Mouse (Mus musculus): ENCODE data around the gene Tspan11.

The Tspan11 gene

GRCm38 (mm10) chr6:127924750-127925149 lies 37.4 kb downstream of the Tspan11 start:
- Histone ChIP-seq H3K4me3 (replicated peaks; ENCODE audit: low read length) (no peak overlapping the region), H3K36me3 (ENCODE audit: insufficient read depth, low read length) (no peaks in the 10 kb centered on the region), H3K27me3 (ENCODE audit: insufficient read depth, low read length) (peaks cover 35% of the 10 kb centered on the region), H3K9me3 (ENCODE audit: low read length) (no peaks in the 10 kb centered on the region), H3K4me1 (replicated peaks; ENCODE audit: low read depth, low read length) (no peaks in the 10 kb centered on the region)
- no peak for TF ChIP-seq POU5F1 (IDR thresholded peaks at IDR 0.05; ENCODE audit: borderline replicate concordance, low read length)
- TF ChIP-seq NANOG (IDR thresholded peaks at IDR 0.05; ENCODE audit: borderline replicate concordance, low read length): no peak
- TF ChIP-seq CTCF (conservative IDR thresholded peaks at IDR 0.05; ENCODE audit: low read length): no peak

GRCm38 (mm10) chr6:127925915-127926314 lies 38.5 kb downstream of the Tspan11 start:
- TF ChIP-seq CTCF (conservative IDR thresholded peaks at IDR 0.05; ENCODE audit: low read length): no peak
- TF ChIP-seq NANOG (IDR thresholded peaks at IDR 0.05; ENCODE audit: borderline replicate concordance, low read length): no peak
- TF ChIP-seq POU5F1 (IDR thresholded peaks at IDR 0.05; ENCODE audit: borderline replicate concordance, low read length): no peak
- Histone ChIP-seq H3K4me1 (replicated peaks; ENCODE audit: low read depth, low read length) (no peaks in the 10 kb centered on the region), H3K9me3 (ENCODE audit: low read length) (no peaks in the 10 kb centered on the region), H3K36me3 (ENCODE audit: insufficient read depth, low read length) (no peaks in the 10 kb centered on the region), H3K27me3 (ENCODE audit: insufficient read depth, low read length) (peaks cover 35% of the 10 kb centered on the region), H3K4me3 (replicated peaks; ENCODE audit: low read length) (no peak overlapping the region)

- Histone ChIP-seq H3K4me1 (replicated peaks; ENCODE audit: low read depth, low read length) (no peaks in the 10 kb centered on the region), H3K36me3 (ENCODE audit: insufficient read depth, low read length) (no peaks in the 10 kb centered on the region), H3K4me3 (replicated peaks; ENCODE audit: low read length) (no peak overlapping the region), H3K27me3 (ENCODE audit: insufficient read depth, low read length) (peaks cover 23% of the 10 kb centered on the region), H3K9me3 (ENCODE audit: low read length) (peaks cover 2% of the 10 kb centered on the region; the same call in 1 of the 2 replicates)
- TF ChIP-seq POU5F1 (IDR thresholded peaks at IDR 0.05; ENCODE audit: borderline replicate concordance, low read length) (no peak), CTCF (conservative IDR thresholded peaks at IDR 0.05; ENCODE audit: low read length) (no peak), NANOG (IDR thresholded peaks at IDR 0.05; ENCODE audit: borderline replicate concordance, low read length) (no peak)
These were observed 41.3 kb downstream of the Tspan11 start for GRCm38 (mm10) chr6:127928682-127929081.

GRCm38 (mm10) chr6:127932697-127933096 lies 45.3 kb downstream of the Tspan11 start:
- no peak overlapping the region for H3K4me3 ChIP-seq (replicated peaks; ENCODE audit: low read length)
- H3K4me1 ChIP-seq (replicated peaks; ENCODE audit: low read depth, low read length): no peaks in the 10 kb centered on the region
- H3K9me3 ChIP-seq (ENCODE audit: low read length): peaks cover 23% of the 10 kb centered on the region
- TF ChIP-seq POU5F1 (IDR thresholded peaks at IDR 0.05; ENCODE audit: borderline replicate concordance, low read length) (no peak), NANOG (IDR thresholded peaks at IDR 0.05; ENCODE audit: borderline replicate concordance, low read length) (no peak), CTCF (conservative IDR thresholded peaks at IDR 0.05; ENCODE audit: low read length) (no peak)
- peaks cover 9% of the 10 kb centered on the region; the same call in 1 of the 2 replicates for H3K27me3 ChIP-seq (ENCODE audit: insufficient read depth, low read length)
- H3K36me3 ChIP-seq (ENCODE audit: insufficient read depth, low read length): no peaks in the 10 kb centered on the region

- H3K4me1 ChIP-seq (replicated peaks; ENCODE audit: low read depth, low read length): no peaks in the 10 kb centered on the region
- H3K36me3 ChIP-seq (ENCODE audit: insufficient read depth, low read length): no peaks in the 10 kb centered on the region
- no peak overlapping the region for H3K4me3 ChIP-seq (replicated peaks; ENCODE audit: low read length)
- TF ChIP-seq POU5F1 (IDR thresholded peaks at IDR 0.05; ENCODE audit: borderline replicate concordance, low read length) (no peak), NANOG (IDR thresholded peaks at IDR 0.05; ENCODE audit: borderline replicate concordance, low read length) (no peak), CTCF (conservative IDR thresholded peaks at IDR 0.05; ENCODE audit: low read length) (no peak)
- H3K9me3 ChIP-seq (ENCODE audit: low read length): peaks cover 23% of the 10 kb centered on the region
- H3K27me3 ChIP-seq (ENCODE audit: insufficient read depth, low read length): peaks cover 13% of the 10 kb centered on the region; the same call in 1 of the 2 replicates
These were observed 46.5 kb downstream of the Tspan11 start for GRCm38 (mm10) chr6:127933841-127934240.

- peaks cover 13% of the 10 kb centered on the region; the same call in 1 of the 2 replicates for H3K27me3 ChIP-seq (ENCODE audit: insufficient read depth, low read length)
- H3K4me1 ChIP-seq (replicated peaks; ENCODE audit: low read depth, low read length): no peaks in the 10 kb centered on the region
- H3K4me3 ChIP-seq (replicated peaks; ENCODE audit: low read length): no peak overlapping the region
- peaks cover 23% of the 10 kb centered on the region for H3K9me3 ChIP-seq (ENCODE audit: low read length)
- no peaks in the 10 kb centered on the region for H3K36me3 ChIP-seq (ENCODE audit: insufficient read depth, low read length)
- TF ChIP-seq NANOG (IDR thresholded peaks at IDR 0.05; ENCODE audit: borderline replicate concordance, low read length) (no peak), CTCF (conservative IDR thresholded peaks at IDR 0.05; ENCODE audit: low read length) (no peak), POU5F1 (IDR thresholded peaks at IDR 0.05; ENCODE audit: borderline replicate concordance, low read length) (no peak)
These were observed 47.7 kb downstream of the Tspan11 start for GRCm38 (mm10) chr6:127935105-127935504.

GRCm38 (mm10) chr6:127942421-127942820 lies 55.0 kb downstream of the Tspan11 start:
- Histone ChIP-seq H3K4me3 (replicated peaks; ENCODE audit: low read length) (no peak overlapping the region), H3K27me3 (ENCODE audit: insufficient read depth, low read length) (peaks cover 16% of the 10 kb centered on the region), H3K36me3 (ENCODE audit: insufficient read depth, low read length) (no peaks in the 10 kb centered on the region), H3K9me3 (ENCODE audit: low read length) (no peaks in the 10 kb centered on the region), H3K4me1 (replicated peaks; ENCODE audit: low read depth, low read length) (no peaks in the 10 kb centered on the region)
- no peak for TF ChIP-seq NANOG (IDR thresholded peaks at IDR 0.05; ENCODE audit: borderline replicate concordance, low read length)
- TF ChIP-seq CTCF (conservative IDR thresholded peaks at IDR 0.05; ENCODE audit: low read length): no peak

GRCm38 (mm10) chr6:127945725-127946124 lies 58.3 kb downstream of the Tspan11 start:
- no peaks in the 10 kb centered on the region for H3K4me1 ChIP-seq (replicated peaks; ENCODE audit: low read depth, low read length)
- H3K36me3 ChIP-seq (ENCODE audit: insufficient read depth, low read length): no peaks in the 10 kb centered on the region
- H3K4me3 ChIP-seq (replicated peaks; ENCODE audit: low read length): no peak overlapping the region
- no peak for TF ChIP-seq POU5F1 (IDR thresholded peaks at IDR 0.05; ENCODE audit: borderline replicate concordance, low read length)
- peak; percentile 76 for TF ChIP-seq CTCF (conservative IDR thresholded peaks at IDR 0.05; ENCODE audit: low read length)
- peaks cover 7% of the 10 kb centered on the region; the same call in 1 of the 2 replicates for H3K9me3 ChIP-seq (ENCODE audit: low read length)
- peaks cover 21% of the 10 kb centered on the region for H3K27me3 ChIP-seq (ENCODE audit: insufficient read depth, low read length)

GRCm38 (mm10) chr6:127948656-127949055 lies 61.3 kb downstream of the Tspan11 start:
- Histone ChIP-seq H3K4me3 (replicated peaks; ENCODE audit: low read length) (no peak overlapping the region), H3K27me3 (ENCODE audit: insufficient read depth, low read length) (peaks cover 35% of the 10 kb centered on the region), H3K4me1 (replicated peaks; ENCODE audit: low read depth, low read length) (no peaks in the 10 kb centered on the region), H3K36me3 (ENCODE audit: insufficient read depth, low read length) (no peaks in the 10 kb centered on the region), H3K9me3 (ENCODE audit: low read length) (peaks cover 7% of the 10 kb centered on the region; the same call in 1 of the 2 replicates)
- TF ChIP-seq CTCF (conservative IDR thresholded peaks at IDR 0.05; ENCODE audit: low read length) (no peak), NANOG (IDR thresholded peaks at IDR 0.05; ENCODE audit: borderline replicate concordance, low read length) (no peak), POU5F1 (IDR thresholded peaks at IDR 0.05; ENCODE audit: borderline replicate concordance, low read length) (no peak)

Data from E14TG2a.4 (cell line).